Mouse (Mus musculus) lung, embryonic 16.5 days (tissue): ENCODE results near the gene Arhgef5. TPM values are rescaled to one million over a fixed set of nuclear protein-coding genes. Genes with fewer than 3 reads are reported as not detected.
A peak's percentile ranks its signal among the peaks of the same experiment; 100 is the strongest.

ENCODE experiments used
- ATAC-seq: fragments of 200-750 bp; cut with Nextera tagmentation; 2 replicates; pipeline ENCODE4 v1.8.0; 2017; ENCODE audit warnings: low read depth, mild to moderate bottlenecking, moderate library complexity
- H3K27ac ChIP-seq: fragments of 300-500 bp; sonication (generic); 2 replicates; pipeline ENCODE4 v1.5.1; 2014; ENCODE audit warnings: mild to moderate bottlenecking, control low read depth, low read length
- H3K27me3 ChIP-seq: fragments of 300-500 bp; sonication (generic); 2 replicates; pipeline ENCODE4 v1.6.1; 2014; ENCODE audit warnings: low read depth, low read length, mixed read lengths; ENCODE audit not compliant: control insufficient read depth, insufficient read depth
- H3K36me3 ChIP-seq: fragments of 300-500 bp; sonication (generic); 2 replicates; pipeline ENCODE4 v1.6.1; 2014; ENCODE audit warnings: low read length; ENCODE audit not compliant: control insufficient read depth, insufficient read depth
- H3K4me1 ChIP-seq: fragments of 300-500 bp; sonication (generic); replicated peaks from 2 replicates; pipeline ENCODE4 v1.6.1; 2014; ENCODE audit warnings: low read length, mixed read lengths; ENCODE audit not compliant: control insufficient read depth, insufficient read depth
- H3K4me2 ChIP-seq: fragments of 300-500 bp; sonication (generic); 2 replicates; pipeline ENCODE4 v1.6.1; 2014; ENCODE audit warnings: low read depth, low read length, control low read depth
- H3K4me3 ChIP-seq: fragments of 300-500 bp; sonication (generic); 2 replicates; pipeline ENCODE4 v1.5.1; 2014; ENCODE audit warnings: mild to moderate bottlenecking, low read length, control low read depth
- H3K9ac ChIP-seq: fragments of 300-500 bp; sonication (generic); 2 replicates; pipeline ENCODE4 v1.6.1; 2014; ENCODE audit warnings: low read length, control low read depth
- H3K9me3 ChIP-seq: fragments of 300-500 bp; sonication (generic); 2 replicates; pipeline ENCODE4 v1.6.1; 2016; ENCODE audit warnings: low read length; ENCODE audit not compliant: control insufficient read depth
- WGBS: fragments of 180-500 bp; shearing (Covaris S2); extraction: QIAGEN DNeasy Blood & Tissue Kit; methylation state at CpG from one replicate; pipeline ENCODE4 v1.1.7; 2014; 5-methylcytosine and 5-hydroxymethylcytosine counted together
- polyA plus RNA-seq: library from polyadenylated mRNA; unstranded; fragments of >200 nt; fragmentation: Nextera tagmentation; extraction: Ambion mirVana; gene quantifications from 2 replicates; pipeline ENCODE4 v1.2.1, GENCODE M21; 2015

Arhgef5 gene
- polyA plus RNA-seq, 1 experiment from 2014 or later: 25.0 TPM

DNA sequence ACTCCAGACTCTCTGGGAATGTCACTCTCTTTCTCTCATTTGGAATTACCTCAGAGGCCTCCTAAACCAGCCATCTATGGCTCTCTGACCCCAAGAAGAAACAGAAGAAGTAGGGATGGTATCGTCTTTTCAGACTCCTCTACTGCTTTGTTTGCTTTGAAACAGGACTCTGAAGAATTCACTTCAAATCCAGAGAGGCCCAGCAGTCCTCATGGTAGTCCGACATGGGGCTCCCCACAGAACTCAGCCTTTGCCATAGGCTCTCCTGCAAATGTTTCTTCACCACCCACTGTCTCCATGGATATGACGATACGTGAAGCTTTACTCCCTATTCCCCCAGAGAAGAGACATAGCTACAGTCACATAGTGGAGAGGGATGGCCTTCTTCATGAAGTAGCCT, 8.7 kb downstream of the Arhgef5 start:
- Histone ChIP-seq H3K27ac (no peak overlapping the region), H3K27me3 (no peaks in the 10 kb centered on the region), H3K4me3 (no peak overlapping the region), H3K9me3 (no peaks in the 10 kb centered on the region), H3K4me1 (peaks cover 3% of the 10 kb centered on the region; the same call in 1 of the 2 replicates), H3K36me3 (peaks cover 19% of the 10 kb centered on the region), H3K9ac (no peak overlapping the region), H3K4me2 (no peak overlapping the region)
- no peak for ATAC-seq
- 73% methylated on average over 4 of the region's 4 CpGs for WGBS

DNA sequence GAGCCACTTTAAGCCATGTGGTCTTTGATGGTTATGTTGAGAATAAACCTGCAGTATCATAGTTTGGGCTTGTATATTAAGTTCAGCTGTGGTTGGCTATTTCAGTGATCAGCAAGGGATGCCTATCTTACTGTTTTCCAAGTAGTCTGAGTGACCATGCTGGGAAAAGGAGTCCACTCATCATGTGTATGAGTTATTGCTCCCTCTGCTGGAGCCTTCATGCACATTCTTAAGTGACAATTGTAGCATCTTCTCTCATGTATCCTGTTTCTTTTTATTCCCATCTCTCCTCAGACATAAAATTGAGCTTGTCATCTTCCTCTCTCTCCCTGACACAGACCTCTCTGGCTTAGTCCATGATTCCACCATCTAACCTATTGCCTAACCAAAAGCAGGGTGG, 12.9 kb downstream of the Arhgef5 start:
- Histone ChIP-seq H3K9ac (no peak overlapping the region), H3K27me3 (no peaks in the 10 kb centered on the region), H3K9me3 (no peaks in the 10 kb centered on the region), H3K27ac (no peak overlapping the region), H3K4me2 (no peak overlapping the region), H3K36me3 (peaks cover 48% of the 10 kb centered on the region), H3K4me3 (no peak overlapping the region), H3K4me1 (no peaks in the 10 kb centered on the region)
- no peak; the same call in 1 of the 2 replicates for ATAC-seq

DNA sequence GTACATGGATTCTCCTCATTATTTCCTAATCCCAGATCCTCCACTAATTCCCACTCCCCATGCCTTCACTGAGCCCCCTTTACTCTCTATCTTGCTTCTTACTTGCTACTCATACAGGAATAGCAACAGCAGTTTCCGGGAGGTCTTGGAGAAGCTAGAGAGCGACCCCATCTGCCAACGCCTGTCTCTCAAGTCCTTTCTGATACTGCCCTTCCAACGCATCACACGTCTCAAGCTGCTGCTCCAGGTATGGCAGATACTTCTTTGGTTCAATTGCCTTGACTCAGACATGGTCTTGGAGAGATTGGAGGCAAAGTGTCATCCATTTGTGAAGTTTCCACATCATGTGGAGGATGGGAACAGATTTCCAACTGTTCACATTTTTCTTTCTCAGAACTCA, 15.1 kb downstream of the Arhgef5 start:
- Histone ChIP-seq H3K36me3 (peaks cover 49% of the 10 kb centered on the region), H3K4me2 (no peak overlapping the region), H3K9ac (no peak overlapping the region), H3K27ac (no peak overlapping the region), H3K4me3 (no peak overlapping the region), H3K27me3 (no peaks in the 10 kb centered on the region), H3K4me1 (no peaks in the 10 kb centered on the region), H3K9me3 (no peaks in the 10 kb centered on the region)
- no peak for ATAC-seq
- 90% methylated on average over 5 of the region's 5 CpGs for WGBS

DNA sequence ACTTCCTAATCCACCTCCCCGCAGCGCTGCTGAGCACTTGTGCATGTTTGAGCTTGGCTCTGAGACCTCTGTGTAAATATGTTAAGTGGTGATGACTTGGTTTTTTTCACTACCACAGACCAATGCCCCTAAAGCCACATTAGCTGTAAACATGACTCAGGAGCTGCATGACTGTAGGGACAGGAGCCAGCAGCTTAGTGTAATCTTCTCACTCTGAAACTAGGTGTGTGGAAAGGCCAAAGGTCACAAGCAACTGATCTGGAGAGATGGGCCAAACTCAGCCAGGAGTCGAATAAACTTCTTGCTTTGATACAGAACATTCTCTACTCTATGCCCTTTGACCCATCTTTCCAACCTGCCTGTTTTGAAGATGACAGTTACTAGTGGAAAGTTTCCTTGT, 26.7 kb downstream of the Arhgef5 start:
- Histone ChIP-seq H3K27me3 (no peaks in the 10 kb centered on the region), H3K36me3 (peaks cover 20% of the 10 kb centered on the region), H3K4me1 (peaks cover 14% of the 10 kb centered on the region), H3K9me3 (no peaks in the 10 kb centered on the region), H3K4me3 (no peak overlapping the region), H3K27ac (peak overlapping the region; percentile 53), H3K9ac (no peak overlapping the region), H3K4me2 (no peak overlapping the region)
- WGBS: 51% methylated on average over 3 of the region's 3 CpGs
- ATAC-seq: no peak

DNA sequence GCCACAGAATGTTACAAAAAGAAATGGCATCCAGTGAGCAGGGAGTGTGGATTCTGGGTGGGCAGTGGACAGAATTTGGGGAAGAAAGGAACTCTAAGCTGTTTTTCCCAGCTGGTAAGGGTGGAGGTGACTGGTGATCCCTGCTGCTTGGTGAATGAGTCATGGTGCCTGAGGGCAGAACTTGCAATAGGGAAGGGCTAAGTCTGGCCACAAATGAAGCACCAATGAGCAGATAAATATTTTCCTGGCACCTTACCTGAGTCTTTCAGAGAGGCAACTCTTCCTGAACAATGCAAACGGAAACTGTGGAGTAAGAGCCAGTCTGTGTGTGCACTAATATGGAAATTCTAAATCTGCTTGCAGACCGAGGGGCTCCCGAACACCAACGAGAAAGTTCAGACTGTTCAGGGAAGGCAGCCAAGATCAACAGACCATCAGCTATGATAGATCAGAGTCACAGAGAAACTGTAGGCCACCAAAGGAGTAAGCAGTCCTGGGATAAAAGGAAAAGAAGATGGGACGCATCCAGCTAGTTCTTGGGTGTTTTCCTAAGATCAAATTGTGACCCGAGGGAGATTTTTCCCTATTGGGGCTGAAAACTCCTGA, 27.2 kb downstream of the Arhgef5 start:
- peak; percentile 59 for ATAC-seq
- 29% methylated on average over 6 of the region's 6 CpGs for WGBS
- H3K9ac ChIP-seq: no peak overlapping the region
- peak overlapping the region; percentile 53 for H3K27ac ChIP-seq
- no peak overlapping the region for H3K4me3 ChIP-seq
- no peak overlapping the region for H3K4me2 ChIP-seq
- H3K4me1 ChIP-seq: peaks cover 16% of the 10 kb centered on the region
- peaks cover 15% of the 10 kb centered on the region for H3K36me3 ChIP-seq
- H3K9me3 ChIP-seq: no peaks in the 10 kb centered on the region
- no peaks in the 10 kb centered on the region for H3K27me3 ChIP-seq

DNA sequence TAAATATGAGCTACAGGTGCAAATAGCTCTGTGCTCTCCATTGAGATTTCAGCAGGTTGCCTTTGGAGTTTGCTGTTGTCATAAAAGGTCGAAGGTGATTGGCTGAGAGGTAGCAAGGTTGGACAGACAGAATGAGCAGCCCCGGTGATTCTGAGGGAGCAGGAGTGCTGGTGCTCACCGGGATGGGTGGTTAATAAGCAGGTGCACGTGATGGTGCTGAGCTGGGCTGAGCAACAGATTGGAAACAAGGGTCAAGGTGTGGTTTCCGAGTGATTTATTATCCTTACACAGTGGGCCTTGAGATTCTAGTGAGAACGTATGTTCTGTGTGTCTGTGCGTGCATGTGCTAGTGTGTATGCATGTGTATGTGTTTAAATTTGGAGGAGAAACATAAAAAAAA, 27.8 kb downstream of the Arhgef5 start:
- peaks cover 12% of the 10 kb centered on the region for H3K36me3 ChIP-seq
- peak overlapping the region; percentile 32 for H3K27ac ChIP-seq
- no peak overlapping the region for H3K4me3 ChIP-seq
- peaks cover 17% of the 10 kb centered on the region for H3K4me1 ChIP-seq
- H3K9me3 ChIP-seq: no peaks in the 10 kb centered on the region
- H3K4me2 ChIP-seq: no peak overlapping the region
- no peak for ATAC-seq
- H3K27me3 ChIP-seq: no peaks in the 10 kb centered on the region
- 74% methylated on average over 7 of the region's 7 CpGs for WGBS
- H3K9ac ChIP-seq: no peak overlapping the region

DNA sequence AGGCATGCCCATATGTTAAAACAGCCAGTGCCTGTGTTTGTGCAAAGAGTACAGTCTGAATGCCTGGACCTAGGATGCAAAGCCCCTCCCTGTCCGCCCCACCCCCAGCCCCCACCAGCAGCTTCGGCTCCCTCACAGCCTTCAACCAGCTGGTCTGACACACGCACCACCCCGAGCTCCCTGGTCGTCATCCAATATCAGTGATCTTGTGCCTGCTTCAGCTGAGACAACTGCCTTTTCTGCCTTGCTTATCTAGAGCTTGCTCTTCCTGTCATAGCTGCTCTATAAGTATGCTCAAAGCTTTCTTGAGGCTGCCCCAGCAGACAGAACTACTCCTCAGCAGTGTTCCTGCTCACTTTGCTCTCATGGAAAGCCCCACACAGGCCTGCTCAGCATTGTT, 30.5 kb downstream of the Arhgef5 start:
- WGBS: 18% methylated on average over 5 of the region's 5 CpGs
- peak overlapping the region; percentile 90 for H3K27ac ChIP-seq
- peak; percentile 90 for ATAC-seq
- H3K9me3 ChIP-seq: no peaks in the 10 kb centered on the region
- H3K4me1 ChIP-seq: peaks cover 17% of the 10 kb centered on the region
- H3K4me2 ChIP-seq: 0 out of 2 replicates have a peak overlapping the region, but pooled peaks have one; percentile 22
- no peak overlapping the region for H3K4me3 ChIP-seq
- H3K36me3 ChIP-seq: no peaks in the 10 kb centered on the region
- no peaks in the 10 kb centered on the region for H3K27me3 ChIP-seq
- 0 out of 2 replicates have a peak overlapping the region, but pooled peaks have one; percentile 13 for H3K9ac ChIP-seq

DNA sequence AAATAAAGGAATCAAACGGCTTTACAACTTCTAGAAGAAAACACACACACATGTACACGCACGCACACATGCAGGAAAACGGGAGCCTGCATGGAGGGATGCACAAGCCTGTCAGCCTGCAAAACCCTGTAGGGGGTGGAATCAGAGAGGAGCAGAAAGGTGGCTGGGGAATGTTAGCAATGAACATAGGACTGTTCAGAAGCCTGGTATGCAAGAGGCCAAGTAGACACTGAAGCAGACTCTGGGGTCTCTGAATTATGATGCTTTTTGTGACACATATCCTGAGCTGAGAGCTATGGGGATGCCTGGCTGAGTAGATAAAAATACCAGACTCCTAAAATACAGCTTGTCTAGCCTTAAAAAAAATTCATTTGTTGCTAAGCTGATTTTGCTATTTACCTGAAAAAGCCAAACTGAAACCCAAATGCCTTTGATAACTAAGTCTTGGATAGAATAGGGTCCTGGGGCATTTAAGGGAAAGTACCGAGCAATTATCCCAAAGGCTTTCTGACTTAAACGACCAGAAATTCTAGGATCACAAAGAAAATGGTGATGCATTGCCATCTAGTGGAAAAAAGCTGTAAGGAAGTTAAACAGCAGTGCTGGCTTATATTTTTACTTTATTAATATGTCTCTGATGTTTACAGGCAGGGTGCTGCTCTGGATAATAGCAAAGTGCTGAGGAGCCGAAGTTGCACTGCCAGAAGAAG, 31.6 kb downstream of the Arhgef5 start:
- H3K9me3 ChIP-seq: no peaks in the 10 kb centered on the region
- H3K4me3 ChIP-seq: no peak overlapping the region
- peaks cover 17% of the 10 kb centered on the region for H3K4me1 ChIP-seq
- WGBS: 30% methylated on average over 7 of the region's 7 CpGs
- H3K9ac ChIP-seq: no peak overlapping the region
- peak overlapping the region; percentile 90 for H3K27ac ChIP-seq
- H3K4me2 ChIP-seq: no peak overlapping the region
- ATAC-seq: peak; percentile 11; the same call in 1 of the 2 replicates
- H3K27me3 ChIP-seq: no peaks in the 10 kb centered on the region
- H3K36me3 ChIP-seq: no peaks in the 10 kb centered on the region

DNA sequence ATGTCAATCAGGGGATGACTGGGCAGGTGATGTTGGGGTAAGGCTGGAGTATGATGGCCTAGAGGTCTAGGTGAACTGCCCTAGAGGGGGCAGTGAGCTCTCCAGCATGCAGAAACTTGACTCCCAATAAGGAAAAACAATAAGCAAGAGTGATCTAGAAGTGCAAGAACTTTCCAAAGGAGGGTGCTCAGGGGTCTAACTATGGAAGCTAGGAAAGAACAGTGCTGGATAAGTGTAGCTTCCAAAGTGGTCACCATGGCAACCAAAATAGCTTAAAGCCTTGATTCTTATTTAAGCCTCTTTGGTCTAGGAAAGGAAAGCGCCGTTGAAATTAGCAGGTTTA, 32.1 kb downstream of the Arhgef5 start:
- Histone ChIP-seq H3K4me1 (peaks cover 15% of the 10 kb centered on the region), H3K9ac (no peak overlapping the region), H3K27me3 (no peaks in the 10 kb centered on the region), H3K4me2 (no peak overlapping the region), H3K27ac (no peak overlapping the region), H3K4me3 (no peak overlapping the region), H3K9me3 (no peaks in the 10 kb centered on the region), H3K36me3 (no peaks in the 10 kb centered on the region)
- 32% methylated on average over 2 of the region's 2 CpGs for WGBS
- ATAC-seq: no peak
